Mouse (Mus musculus) testis, adult 10 weeks (tissue): ENCODE measurements around the gene Ccdc66. TPM values are rescaled to one million over a fixed set of nuclear protein-coding genes. Genes with fewer than 3 reads are reported as not detected.

ENCODE experiments used
- polyA plus RNA-seq: library from polyadenylated mRNA; stranded (reverse); fragments of 350-450 nt; fragmentation: Illumina TruSeq; extraction: RNeasy Lipid Tissue Mini Kit (QIAGEN cat#74804); gene quantifications from one replicate; pipeline ENCODE4 v1.2.3, GENCODE M21; 2014; ENCODE audit warnings: low read depth, low replicate concordance

Gene Ccdc66
- 57.3 TPM for polyA plus RNA-seq

GRCm38 (mm10) chr14:27507894-27508643 is at the start of gene Ccdc66:
Ccdc66 (minus strand) TSS chr14:27508460.

Other genes starting within 250 kb of the Ccdc66 start
- gene Fam208a, start 79.6 kb downstream of the Ccdc66 start, polyA plus RNA-seq, result 58.8 TPM
- 4.8 TPM for gene Erc2, start 114.0 kb upstream of the Ccdc66 start, polyA plus RNA-seq